Mouse (Mus musculus) lung, postnatal 36 days (tissue): ENCODE data around the gene Slco1c1.

Experiments used
- DNase-seq: peaks from one replicate; pipeline ENCODE4 v3.0.0; 2022; ENCODE audit warnings: mixed read lengths

Gene Slco1c1

GRCm38 (mm10) chr6:141523747-141524640 lies at the start of gene Slco1c1:
Gene Slco1c1 (plus strand): TSS chr6:141524368.
- DNase-seq: no peak

- DNase-seq: no peak
Measured at GRCm38 (mm10) chr6:141474696-141475095, 49.5 kb upstream of the Slco1c1 start.

GRCm38 (mm10) chr6:141485302-141486021 lies 38.7 kb upstream of the Slco1c1 start:
- DNase-seq: peak; percentile 84

- peak; percentile 28 for DNase-seq
Measured at GRCm38 (mm10) chr6:141487266-141487665, 36.9 kb upstream of the Slco1c1 start.

GRCm38 (mm10) chr6:141488619-141489018 lies 35.5 kb upstream of the Slco1c1 start:
- peak; percentile 55 for DNase-seq

GRCm38 (mm10) chr6:141494909-141495308 lies 29.3 kb upstream of the Slco1c1 start:
- DNase-seq: no peak

GRCm38 (mm10) chr6:141495634-141496418 lies 28.3 kb upstream of the Slco1c1 start:
- DNase-seq: no peak

GRCm38 (mm10) chr6:141499511-141499910 lies 24.7 kb upstream of the Slco1c1 start:
- DNase-seq: no peak

GRCm38 (mm10) chr6:141501171-141501570 lies 23.0 kb upstream of the Slco1c1 start:
- no peak for DNase-seq

GRCm38 (mm10) chr6:141522541-141522940 lies 1.6 kb upstream of the Slco1c1 start:
- no peak for DNase-seq

- DNase-seq: no peak
Measured at GRCm38 (mm10) chr6:141525787-141526186, 1.6 kb downstream of the Slco1c1 start.

- DNase-seq: no peak
Measured at GRCm38 (mm10) chr6:141530865-141531264, 6.7 kb downstream of the Slco1c1 start.

GRCm38 (mm10) chr6:141537298-141537697 lies 13.1 kb downstream of the Slco1c1 start:
- no peak for DNase-seq

- DNase-seq: no peak
Measured at GRCm38 (mm10) chr6:141541136-141541535, 17.0 kb downstream of the Slco1c1 start.

GRCm38 (mm10) chr6:141543344-141543743 lies 19.2 kb downstream of the Slco1c1 start:
- no peak for DNase-seq

GRCm38 (mm10) chr6:141558118-141558517 lies 34.0 kb downstream of the Slco1c1 start:
- DNase-seq: no peak

- no peak for DNase-seq
Measured at GRCm38 (mm10) chr6:141567366-141567765, 43.2 kb downstream of the Slco1c1 start.

- no peak for DNase-seq
Measured at GRCm38 (mm10) chr6:141567852-141568558, 43.8 kb downstream of the Slco1c1 start.

GRCm38 (mm10) chr6:141568559-141568946 lies 44.4 kb downstream of the Slco1c1 start:
- DNase-seq: no peak

- DNase-seq: no peak
Measured at GRCm38 (mm10) chr6:141576646-141577200, 52.6 kb downstream of the Slco1c1 start.

GRCm38 (mm10) chr6:141584791-141585403 lies 60.7 kb downstream of the Slco1c1 start:
- no peak for DNase-seq

GRCm38 (mm10) chr6:141590002-141590401 lies 65.8 kb downstream of the Slco1c1 start:
- DNase-seq: no peak
